Mouse (Mus musculus): ENCODE results near the gene Prickle2.

Prickle2 gene

GRCm38 (mm10) chr6:92381085-92381484, 324.9 kb downstream of the Prickle2 start:
- DNase-seq (ENCODE audit: low spot score in 2 of 2) = no peak

- DNase-seq (ENCODE audit: low spot score in 2 of 2) = no peak
These were observed 331.1 kb downstream of the Prickle2 start for GRCm38 (mm10) chr6:92374826-92375225.

- DNase-seq (ENCODE audit: low spot score in 2 of 2) = no peak
These were observed 335.1 kb downstream of the Prickle2 start for GRCm38 (mm10) chr6:92370896-92371295.

- no peak for DNase-seq (ENCODE audit: low spot score in 2 of 2)
These were observed 358.5 kb downstream of the Prickle2 start for GRCm38 (mm10) chr6:92347278-92348028.

- no peak for DNase-seq (ENCODE audit: low spot score in 2 of 2)
These were observed 359.2 kb downstream of the Prickle2 start for GRCm38 (mm10) chr6:92346729-92347128.

- DNase-seq (ENCODE audit: low spot score in 2 of 2) = no peak
These were observed 360.8 kb downstream of the Prickle2 start for GRCm38 (mm10) chr6:92345151-92345550.

GRCm38 (mm10) chr6:92344588-92344987, 361.4 kb downstream of the Prickle2 start:
- no peak for DNase-seq (ENCODE audit: low spot score in 2 of 2)

Data from spleen, postnatal 36 days (tissue).